Mouse (Mus musculus) ovary, postnatal 10 days (tissue): ENCODE measurements at regions not wholly inside any gene's neighbourhood (a gene's known extent, or its start where the extent isn't known, plus 50 kb on each side); places are given as distances from the start of the nearest gene placed in this dataset.

Source experiments
- DNase-seq: peaks from one replicate; pipeline ENCODE4 v3.0.0; 2022; ENCODE audit warnings: low spot score

- no peak for DNase-seq
Observed at GRCm38 (mm10) chr16:26169382-26169781, 63.8 kb upstream of the P3h2 start.

DNA sequence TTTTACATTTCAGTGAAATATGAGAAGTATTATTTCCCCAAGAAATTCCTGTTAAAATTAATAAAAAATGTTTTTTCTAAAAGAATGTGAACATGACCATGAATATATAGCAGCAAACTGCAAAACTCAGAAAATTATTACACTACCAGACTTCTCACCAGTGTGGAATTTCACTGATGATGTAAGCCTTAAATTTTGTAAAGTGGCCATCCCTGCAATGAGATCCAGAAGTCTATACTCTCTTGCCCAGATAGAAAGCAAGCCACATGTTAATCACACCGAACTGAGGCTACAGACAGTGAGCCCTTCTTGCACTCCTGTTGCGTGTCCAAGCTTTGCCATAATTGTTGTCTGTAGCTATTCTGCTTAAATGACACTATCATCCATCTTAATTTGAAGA, 62.6 kb upstream of the P3h2 start:
- DNase-seq = no peak

GRCm38 (mm10) chr16:26164066-26164465, 58.5 kb upstream of the P3h2 start:
- DNase-seq = no peak

GRCm38 (mm10) chr16:26163401-26163800, 57.8 kb upstream of the P3h2 start:
- no peak for DNase-seq

DNA sequence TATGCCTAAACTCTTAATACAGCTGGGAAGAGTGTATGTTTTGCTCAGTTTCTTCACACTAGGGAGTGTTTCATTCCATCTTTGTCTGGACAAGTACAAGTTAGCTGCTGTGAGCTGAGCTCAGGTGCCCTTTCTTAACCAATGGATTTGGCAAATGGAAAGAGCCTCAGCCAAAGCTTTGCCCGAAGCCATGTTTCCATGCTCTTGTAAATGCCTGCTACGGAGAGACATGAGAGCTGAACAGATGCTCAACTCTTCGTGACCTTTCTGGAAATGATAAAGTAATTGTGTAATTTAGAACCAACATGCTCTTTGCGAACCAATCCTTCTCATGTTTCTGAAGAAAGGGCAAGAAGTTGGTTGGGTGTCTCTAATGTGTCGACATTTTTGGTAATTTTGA, 52.0 kb upstream of the P3h2 start:
- no peak for DNase-seq
